Mouse (Mus musculus) ES-E14 (cell line): ENCODE results near the gene Ogfod3.

Experiments
- CHD2 ChIP-seq: IDR thresholded peaks from 2 replicates; pipeline ENCODE4 v1.6.1; 2014; ENCODE audit warnings: mild to moderate bottlenecking, low read depth, low read length, inconsistent platforms
- HCFC1 ChIP-seq: IDR thresholded peaks from 2 replicates; pipeline ENCODE4 v1.6.1; 2012; ENCODE audit warnings: low read length, inconsistent platforms, borderline replicate concordance; ENCODE audit not compliant: insufficient read depth
- MAFK ChIP-seq: IDR thresholded peaks from 2 replicates; pipeline ENCODE4 v1.6.1; 2014; ENCODE audit warnings: mild to moderate bottlenecking, low read depth, low read length, inconsistent platforms; ENCODE audit not compliant: insufficient read depth
- ZC3H11A ChIP-seq: IDR thresholded peaks from 2 replicates; pipeline ENCODE4 v1.6.1; 2012; ENCODE audit warnings: low read depth, mild to moderate bottlenecking, inconsistent platforms, low read length, borderline replicate concordance
- ZNF384 ChIP-seq: IDR thresholded peaks from 2 replicates; pipeline ENCODE4 v1.6.1; 2012; ENCODE audit warnings: low read depth, low read length, inconsistent platforms

DNA sequence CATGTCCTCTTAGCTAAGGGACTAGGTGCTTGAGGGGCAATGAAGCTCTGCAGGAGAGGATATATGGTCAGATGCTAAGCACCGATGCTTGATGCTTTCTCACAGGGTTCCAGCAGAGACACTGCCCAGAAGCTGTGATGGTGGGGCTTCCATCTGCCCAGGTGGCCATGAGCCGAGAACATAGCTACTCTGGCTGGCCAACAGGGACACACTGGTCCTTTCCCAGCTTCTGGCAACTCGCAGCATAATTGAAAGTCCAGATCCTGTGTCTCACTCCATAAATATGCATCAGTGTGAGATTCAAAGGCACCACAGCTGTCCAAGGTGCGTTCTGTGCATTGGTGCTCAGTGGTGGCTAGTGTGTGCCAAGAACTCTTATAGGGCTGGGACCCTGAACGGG lies 31.3 kb downstream of the Ogfod3 start:
- no peak for TF ChIP-seq CHD2
- no peak for TF ChIP-seq ZNF384
- TF ChIP-seq MAFK, result no peak
- no peak for TF ChIP-seq ZC3H11A
- TF ChIP-seq HCFC1, result no peak
